In the genomic region with DNA sequence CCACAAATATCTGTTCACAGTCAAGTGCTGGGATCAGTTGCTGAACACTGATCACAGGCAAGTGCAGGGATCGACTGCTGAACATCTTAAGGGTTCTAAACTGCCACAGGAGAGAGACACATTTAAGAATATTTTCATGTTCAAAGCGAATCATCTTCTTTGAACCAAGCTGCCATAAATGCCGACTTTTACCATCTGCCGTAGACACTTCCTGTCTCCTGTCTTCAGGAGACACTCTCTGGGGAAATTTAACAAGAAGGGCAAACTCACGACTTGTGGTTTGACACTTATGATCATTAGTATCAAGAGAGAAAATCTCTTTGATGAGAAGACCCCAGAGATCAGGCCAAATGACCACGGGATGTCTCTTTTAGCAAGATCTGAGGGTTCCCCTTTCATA, we compare ENCODE assay signal across 29 mouse cellular contexts. TPM values are rescaled to one million over a fixed set of nuclear protein-coding genes. Genes with fewer than 3 reads are reported as not detected.
DNase-seq lines count a peak whose midpoint lies in the region; ATAC-seq and TF ChIP-seq lines count a peak whose summit lies in the region.
"Had no signal": no experiment of that assay in that cellular context is flagged by ENCODE, and none has a peak within 500 bp of the region (broad histone marks: within the 10 kb centered on the region; RNA-seq: fewer than 3 reads in every experiment).

No protein-coding gene starts in this region.

- TF ChIP-seq EP300 in liver, postnatal 0 days (IDR thresholded peaks at IDR 0.05; ENCODE audit: low read depth): no peak

- H3K4me2 ChIP-seq in liver, postnatal 0 days (ENCODE audit: low read depth, low read length): no peak overlapping the region
- H3K4me2 ChIP-seq: embryonic facial prominence, embryonic 15.5 days; forebrain, embryonic 13.5 days; heart, embryonic 12.5 days; hindbrain, embryonic 14.5 days; kidney, embryonic 15.5 days; lung, embryonic 14.5 days; midbrain, embryonic 15.5 days had no signal

- intact Hi-C loops in left cerebral cortex, adult 2 months (cut with DNase I): loop anchor here (5.0 kb wide), 1 partner anchor 36 kb away; no protein-coding TSS in a partner anchor
- intact Hi-C loops in left cerebral cortex, postnatal 14 days (cut with DNase I): no loop called here

- no peak for DNase-seq in left cerebral cortex, adult 2 months (ENCODE audit: extremely low spot score in 1 of 2, low spot score in 2 of 2)
- DNase-seq in left cerebral cortex, postnatal 14 days (ENCODE audit: low spot score in 2 of 2): no peak
- DNase-seq in CD4-positive helper T cell, adult 2 months (ENCODE audit: low read depth, low spot score): peak; percentile 26
- peak; percentile 40 for DNase-seq in CD4-positive, CD25-positive, alpha-beta regulatory T cell, adult 2 months (ENCODE audit: low read depth, low spot score)
- DNase-seq in spleen, postnatal 36 days (ENCODE audit: low spot score in 2 of 2): no peak
- DNase-seq in liver, postnatal 0 days: no peak
- DNase-seq: adrenal gland, postnatal 25 days; B cell, adult 2 months; cerebellum, adult 18-20 months; cerebellum, postnatal 10 days; gastrocnemius, postnatal 36 days; heart, adult 18-20 months; kidney, adult 18-20 months; kidney, postnatal 36 days; layer of hippocampus, postnatal 36 days; liver; lung, embryonic 14.5 days; right cerebral cortex, adult 18-20 months had no signal

- H3K4me3 ChIP-seq in left cerebral cortex, adult 2 months: no peak overlapping the region
- H3K4me3 ChIP-seq in liver, postnatal 0 days (ENCODE audit: low read depth, low read length): no peak overlapping the region
- H3K4me3 ChIP-seq: embryonic facial prominence, embryonic 10.5 days; embryonic facial prominence, embryonic 15.5 days; forebrain, embryonic 13.5 days; heart, embryonic 12.5 days; kidney, embryonic 15.5 days; midbrain, embryonic 10.5 days; midbrain, embryonic 15.5 days had no signal

- no peaks in the 10 kb centered on the region for H3K36me3 ChIP-seq in liver, postnatal 0 days (replicated peaks; ENCODE audit: insufficient read depth, low read length)
- H3K36me3 ChIP-seq: midbrain, embryonic 10.5 days; midbrain, embryonic 15.5 days had no signal

- no peaks in the 10 kb centered on the region for H3K9me3 ChIP-seq in liver, postnatal 0 days (ENCODE audit: low read length)
- H3K9me3 ChIP-seq: embryonic facial prominence, embryonic 10.5 days; embryonic facial prominence, embryonic 15.5 days; forebrain, embryonic 13.5 days; heart, embryonic 12.5 days; kidney, embryonic 15.5 days; midbrain, embryonic 10.5 days; midbrain, embryonic 15.5 days had no signal

- WGBS in liver, postnatal 0 days (ENCODE audit: insufficient replicate concordance): 65% methylated on average over 6 of the region's 6 CpGs

- peak overlapping the region; percentile 82 for H3K27ac ChIP-seq in left cerebral cortex, adult 2 months
- no peak overlapping the region for H3K27ac ChIP-seq in liver, postnatal 0 days (ENCODE audit: low read depth)
- H3K27ac ChIP-seq: embryonic facial prominence, embryonic 10.5 days; embryonic facial prominence, embryonic 15.5 days; forebrain, embryonic 13.5 days; hindbrain, embryonic 14.5 days; kidney, embryonic 15.5 days; liver, embryonic 14.5 days; midbrain, embryonic 10.5 days; midbrain, embryonic 15.5 days had no signal

- no peaks in the 10 kb centered on the region for H3K27me3 ChIP-seq in liver, postnatal 0 days (ENCODE audit: insufficient read depth, low read length)
- H3K27me3 ChIP-seq: embryonic facial prominence, embryonic 15.5 days; forebrain, embryonic 13.5 days; heart, embryonic 12.5 days; kidney, embryonic 15.5 days; midbrain, embryonic 15.5 days; Patski had no signal

- ATAC-seq in inflammation-experienced regulatory T-cells, adult 6 months: peak; percentile 57
- no peak for ATAC-seq in liver, postnatal 0 days
- ATAC-seq: forebrain, embryonic 13.5 days; midbrain, embryonic 15.5 days; Patski had no signal

- TF ChIP-seq CTCF in left cerebral cortex, adult 2 months (IDR thresholded peaks at IDR 0.05): no peak
- no peak for TF ChIP-seq CTCF in liver, postnatal 0 days (IDR thresholded peaks at IDR 0.05; ENCODE audit: low read depth)

- H3K9ac ChIP-seq in liver, postnatal 0 days (replicated peaks): no peak overlapping the region
- H3K9ac ChIP-seq: embryonic facial prominence, embryonic 15.5 days; forebrain, embryonic 13.5 days; heart, embryonic 12.5 days; hindbrain, embryonic 14.5 days; kidney, embryonic 15.5 days; liver, embryonic 14.5 days; lung, embryonic 14.5 days; midbrain, embryonic 15.5 days had no signal

- no peaks in the 10 kb centered on the region for H3K4me1 ChIP-seq in liver, postnatal 0 days (ENCODE audit: insufficient read depth)

RNA-seq across cellular contexts. Expression of gene Gsdme, which starts 58.1 kb away (rescaled TPM):
- 10 to 100 TPM; 11.8 to 12.1 TPM for total RNA-seq in left cerebral cortex, adult 2 months (2021)
- 10 to 100 TPM; 12.1 to 14.2 TPM for total RNA-seq in left cerebral cortex, postnatal 14 days (2021)
- 10 to 100 TPM; 13.9 to 18.5 (median 15.4) TPM for polyA plus RNA-seq in inflammation-experienced regulatory T-cells, adult 6 months (2017; shearing (Covaris generic))
- 15.7 and 18.1 TPM in 2 replicates for polyA plus RNA-seq in liver, postnatal 0 days (2015; fragmentation: Nextera tagmentation; extraction: Ambion mirVana)

Comparison
In these comparisons a context has a peak if more than half of its experiments do, and no peak if none do; other contexts are left out.
1. DNase-seq: peak in CD4-positive helper T cell, adult 2 months (single experiment) and CD4-positive, CD25-positive, alpha-beta regulatory T cell, adult 2 months (single experiment); none in left cerebral cortex, adult 2 months (0 of 2), left cerebral cortex, postnatal 14 days (0 of 2), spleen, postnatal 36 days (0 of 2) and liver, postnatal 0 days (single experiment).